Mouse (Mus musculus) forelimb bud, embryonic 11.5 days (tissue): ENCODE measurements around the gene Lrrc42.

ENCODE experiments used
- DNase-seq: peaks from one replicate; pipeline ENCODE4 v3.0.0-alpha.2; 2012; ENCODE audit warnings: low read depth, low spot score

Lrrc42 gene

GRCm38 (mm10) chr4:107253125-107254091 lies at the start of gene Lrrc42, which contains the start of gene Hspb11:
Gene Lrrc42 (minus strand): TSS chr4:107253532.
Gene Hspb11 (plus strand): TSS chr4:107253593.
- DNase-seq = peak; percentile 96

GRCm38 (mm10) chr4:107302832-107303231 lies 49.5 kb upstream of the Lrrc42 start:
- no peak for DNase-seq

GRCm38 (mm10) chr4:107302221-107302620 lies 48.9 kb upstream of the Lrrc42 start:
- DNase-seq = no peak

GRCm38 (mm10) chr4:107300902-107301555 lies 47.7 kb upstream of the Lrrc42 start:
- DNase-seq = no peak

GRCm38 (mm10) chr4:107300371-107300770 lies 47.0 kb upstream of the Lrrc42 start:
- DNase-seq = no peak

- no peak for DNase-seq
Measured at GRCm38 (mm10) chr4:107299779-107300340, 46.5 kb upstream of the Lrrc42 start.

GRCm38 (mm10) chr4:107298071-107298606 lies 44.8 kb upstream of the Lrrc42 start:
- DNase-seq = no peak

GRCm38 (mm10) chr4:107292273-107292662 lies 38.9 kb upstream of the Lrrc42 start:
- no peak for DNase-seq

- DNase-seq = no peak
Measured at GRCm38 (mm10) chr4:107291611-107292272, 38.4 kb upstream of the Lrrc42 start.

GRCm38 (mm10) chr4:107287517-107287916 lies 34.2 kb upstream of the Lrrc42 start:
- no peak for DNase-seq

GRCm38 (mm10) chr4:107286386-107286785 lies 33.1 kb upstream of the Lrrc42 start:
- DNase-seq = no peak

- no peak for DNase-seq
Measured at GRCm38 (mm10) chr4:107285446-107286200, 32.3 kb upstream of the Lrrc42 start.

GRCm38 (mm10) chr4:107280843-107281475 lies 27.6 kb upstream of the Lrrc42 start:
- no peak for DNase-seq

- no peak for DNase-seq
Measured at GRCm38 (mm10) chr4:107278188-107278707, 24.9 kb upstream of the Lrrc42 start.

- no peak for DNase-seq
Measured at GRCm38 (mm10) chr4:107274511-107274910, 21.2 kb upstream of the Lrrc42 start.

- DNase-seq = no peak
Measured at GRCm38 (mm10) chr4:107273683-107274082, 20.4 kb upstream of the Lrrc42 start.

GRCm38 (mm10) chr4:107260001-107260400 lies 6.7 kb upstream of the Lrrc42 start:
- DNase-seq = no peak

- DNase-seq = no peak
Measured at GRCm38 (mm10) chr4:107254414-107254813, 1.1 kb upstream of the Lrrc42 start.

GRCm38 (mm10) chr4:107252522-107252921 lies 810 bp downstream of the Lrrc42 start:
- no peak for DNase-seq

GRCm38 (mm10) chr4:107250494-107250893 lies 2.8 kb downstream of the Lrrc42 start:
- peak; percentile 45 for DNase-seq
